Mouse (Mus musculus) lung, postnatal 0 days (tissue): ENCODE measurements around the gene Spata1.

Source experiments
- CTCF ChIP-seq: IDR thresholded peaks from 2 replicates; pipeline ENCODE4 v1.5.1; 2016; ENCODE audit warnings: antibody characterized with exemption, mild to moderate bottlenecking
- EP300 ChIP-seq: IDR thresholded peaks from 2 replicates; pipeline ENCODE4 v1.6.1; 2016; ENCODE audit warnings: antibody characterized with exemption, mild to moderate bottlenecking, control low read depth

DNA sequence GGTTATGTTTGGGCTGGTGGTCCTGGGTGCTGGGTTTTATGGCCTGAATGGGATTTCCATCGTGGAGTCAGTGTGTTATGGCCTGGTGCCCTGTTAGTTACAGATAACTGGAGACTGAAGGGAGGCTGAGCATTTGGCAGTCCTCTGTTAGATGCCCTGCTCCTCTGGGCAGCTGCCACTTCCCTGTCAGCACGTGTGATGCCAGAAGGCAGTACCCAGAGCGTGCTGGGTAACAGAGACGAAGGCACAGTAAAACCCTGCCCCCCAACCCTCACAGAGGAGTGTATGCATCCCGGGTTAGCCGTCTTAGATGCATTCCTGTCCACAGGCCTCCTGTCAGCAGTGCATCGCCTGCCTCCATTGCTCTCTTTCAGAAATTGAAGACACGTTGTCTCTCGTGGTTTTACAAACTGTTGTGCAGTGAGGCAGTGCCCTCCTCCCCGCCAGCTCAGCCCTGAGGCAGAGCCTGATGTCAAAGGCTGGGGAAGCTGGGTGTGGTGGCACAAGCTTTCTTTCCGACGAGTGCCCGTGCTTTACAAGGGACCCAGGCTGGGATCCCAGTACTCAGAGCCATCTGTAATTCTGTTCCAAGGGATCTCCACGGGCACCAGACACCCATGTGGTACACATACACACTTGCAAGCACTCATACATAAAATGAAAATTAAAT, 65.7 kb downstream of the Spata1 start:
- TF ChIP-seq EP300: no peak
- TF ChIP-seq CTCF: no peak
